Mouse (Mus musculus) spleen, postnatal 36 days (tissue): ENCODE results near the gene Spocd1.
A peak's percentile ranks its signal among the peaks of the same experiment; 100 is the strongest.
"Not testable (repeated sequence)": the region's sequence is repeated elsewhere in the genome, so short reads cannot be mapped to it uniquely, and the experiment has no call there.

Experiments used
- DNase-seq, 2 experiments: peaks; one replicate each; pipeline ENCODE4 v3.0.0; 2022; ENCODE audit warnings: low spot score in 2 of 2, mixed read lengths in 1 of 2

Gene Spocd1

GRCm38 (mm10) chr4:129928949-129929348, at the start of gene Spocd1:
TSS of gene Spocd1 (plus strand) at chr4:129929249.
- no peak for DNase-seq

GRCm38 (mm10) chr4:129880615-129881014, 48.4 kb upstream of the Spocd1 start:
- DNase-seq, result no peak

- no peak for DNase-seq
Observed at GRCm38 (mm10) chr4:129881661-129882060, 47.4 kb upstream of the Spocd1 start.

- peak; percentile 84 to 87 for DNase-seq
Observed at GRCm38 (mm10) chr4:129882555-129883293, 46.3 kb upstream of the Spocd1 start.

- DNase-seq, result peak in 1 of 2 experiments; percentile 35
Observed at GRCm38 (mm10) chr4:129884041-129884930, 44.8 kb upstream of the Spocd1 start.

GRCm38 (mm10) chr4:129889661-129890060, 39.4 kb upstream of the Spocd1 start:
- DNase-seq, result no peak

GRCm38 (mm10) chr4:129890094-129890493, 39.0 kb upstream of the Spocd1 start:
- DNase-seq, result no peak

GRCm38 (mm10) chr4:129894861-129895260, 34.2 kb upstream of the Spocd1 start:
- no peak for DNase-seq

- not testable (repeated sequence) for DNase-seq
Observed at GRCm38 (mm10) chr4:129898815-129899214, 30.2 kb upstream of the Spocd1 start.

GRCm38 (mm10) chr4:129902394-129902793, 26.7 kb upstream of the Spocd1 start:
- DNase-seq, result no peak

GRCm38 (mm10) chr4:129903577-129903976, 25.5 kb upstream of the Spocd1 start:
- DNase-seq, result no peak

- no peak for DNase-seq
Observed at GRCm38 (mm10) chr4:129905032-129905431, 24.0 kb upstream of the Spocd1 start.

GRCm38 (mm10) chr4:129906016-129906415, 23.0 kb upstream of the Spocd1 start:
- DNase-seq, result no peak

- DNase-seq, result no peak
Observed at GRCm38 (mm10) chr4:129908836-129909235, 20.2 kb upstream of the Spocd1 start.

- DNase-seq, result peak; percentile 64 to 65
Observed at GRCm38 (mm10) chr4:129909261-129909731, 19.8 kb upstream of the Spocd1 start.

GRCm38 (mm10) chr4:129912998-129913397, 16.1 kb upstream of the Spocd1 start:
- DNase-seq, result no peak

GRCm38 (mm10) chr4:129913761-129914644, 15.0 kb upstream of the Spocd1 start:
- DNase-seq, result peak; percentile 74 to 77

- no peak for DNase-seq
Observed at GRCm38 (mm10) chr4:129914686-129915085, 14.4 kb upstream of the Spocd1 start.

GRCm38 (mm10) chr4:129915349-129915988, 13.6 kb upstream of the Spocd1 start:
- no peak for DNase-seq

- no peak for DNase-seq
Observed at GRCm38 (mm10) chr4:129916159-129916558, 12.9 kb upstream of the Spocd1 start.

- no peak for DNase-seq
Observed at GRCm38 (mm10) chr4:129917016-129917603, 11.9 kb upstream of the Spocd1 start.
